Mouse (Mus musculus) heart, postnatal 36 days (tissue): ENCODE measurements around the gene Lrrc49. TPM values are rescaled to one million over a fixed set of nuclear protein-coding genes. Genes with fewer than 3 reads are reported as not detected.
A peak's percentile ranks its signal among the peaks of the same experiment; 100 is the strongest.

Experiments used
- DNase-seq, 2 experiments: peaks; one replicate each; pipeline ENCODE4 v3.0.0; 2021 to 2022
- intact Hi-C: fragments of 180-260 bp; cut with DNase I; formaldehyde crosslinking; loops from one replicate; pipeline ENCODE4 v1.15.1; 2025
- total RNA-seq, 2 experiments: library from RNA; stranded (reverse); gene quantifications; 2 replicates each; pipeline ENCODE4 v1.2.3; 2021

The Lrrc49 gene
- total RNA-seq, 2 experiments from 2014 or later: 3.7 to 4.2 TPM

DNA sequence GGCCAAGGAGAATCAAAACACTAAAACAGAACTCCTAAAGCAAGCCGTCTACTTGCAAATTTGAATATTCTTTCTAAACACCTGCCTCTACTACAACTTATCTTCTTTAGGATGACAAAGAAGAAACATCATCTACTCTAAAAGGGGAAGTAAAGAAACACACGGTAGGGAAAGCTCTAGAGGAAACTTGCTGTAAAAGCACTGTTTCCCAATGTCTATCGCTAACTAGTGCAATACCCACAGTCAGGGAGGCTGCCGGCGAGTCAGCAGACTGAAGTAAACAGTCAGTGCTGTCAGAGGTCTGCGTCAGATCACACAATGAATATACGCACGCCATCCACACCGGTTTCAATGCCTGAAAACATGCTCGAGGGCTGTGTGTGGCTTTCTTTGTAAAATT is 86.0 kb downstream of the Lrrc49 start:
- DNase-seq: no peak
- intact Hi-C loops: no loop called here

DNA sequence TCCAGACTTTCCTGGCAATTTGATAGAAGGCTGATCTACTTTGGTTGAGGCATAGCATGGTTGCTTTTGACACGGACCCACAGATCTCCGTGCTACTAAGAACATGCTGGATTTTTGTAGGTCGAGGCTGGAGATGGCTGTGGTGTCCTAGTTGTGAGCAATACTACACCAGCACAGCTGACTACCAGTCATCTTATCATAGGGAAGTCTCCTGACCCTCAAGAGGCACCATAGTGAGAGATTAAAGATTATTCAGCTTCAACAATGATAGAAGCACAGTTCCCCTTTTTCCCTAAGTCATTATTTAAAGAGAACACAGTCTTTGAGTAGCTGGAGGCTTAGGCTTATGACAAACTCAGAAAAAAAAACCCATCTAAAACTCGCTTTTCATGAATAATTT is 87.7 kb downstream of the Lrrc49 start:
- DNase-seq: no peak
- intact Hi-C loops: no loop called here

DNA sequence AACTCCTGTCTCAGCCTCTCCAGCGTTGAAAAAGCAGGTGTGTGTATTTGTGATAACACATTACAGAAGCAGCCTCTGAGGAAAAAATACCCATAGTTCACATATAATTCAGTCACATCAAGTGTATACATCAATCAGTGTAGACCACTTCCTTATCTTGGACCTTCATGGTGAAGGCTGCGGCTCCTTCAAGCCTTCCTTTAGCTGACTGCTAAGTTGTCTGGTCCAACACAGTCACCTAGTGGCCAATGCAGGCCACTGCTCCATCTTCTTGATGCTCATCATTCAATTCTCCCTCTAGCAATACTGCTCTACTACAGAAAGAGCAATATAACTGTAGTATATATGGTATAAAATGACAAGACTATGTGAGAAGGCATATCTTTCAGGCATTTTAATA is 88.5 kb downstream of the Lrrc49 start:
- peak in 1 of 2 experiments; percentile 7 for DNase-seq

DNA sequence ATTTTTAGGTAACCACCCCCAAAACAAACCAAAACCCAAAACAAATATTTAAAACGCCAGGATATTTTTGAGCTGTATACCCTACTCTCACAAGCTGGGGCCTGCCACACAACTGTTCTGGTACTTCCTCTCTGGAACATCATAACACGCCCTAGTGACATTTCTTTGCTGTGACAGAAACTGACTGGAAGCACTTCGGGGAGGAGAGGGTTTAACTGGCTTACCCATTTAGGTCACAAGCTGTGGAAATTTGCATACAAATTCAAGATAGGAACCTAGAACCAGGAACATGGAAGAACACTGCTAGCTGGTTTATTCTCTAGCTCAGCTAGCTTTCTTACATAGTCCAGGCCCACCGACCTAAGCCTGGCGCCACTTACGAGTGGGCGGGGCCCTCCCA is 92.6 kb downstream of the Lrrc49 start:
- DNase-seq: no peak
- intact Hi-C loops: no loop called here

More for the DNA sequence above, 88.5 kb downstream of the Lrrc49 start:
- intact Hi-C loops: loop anchor here (1.0 kb wide), 1 partner anchor 356 kb away; no protein-coding TSS in a partner anchor

DNA sequence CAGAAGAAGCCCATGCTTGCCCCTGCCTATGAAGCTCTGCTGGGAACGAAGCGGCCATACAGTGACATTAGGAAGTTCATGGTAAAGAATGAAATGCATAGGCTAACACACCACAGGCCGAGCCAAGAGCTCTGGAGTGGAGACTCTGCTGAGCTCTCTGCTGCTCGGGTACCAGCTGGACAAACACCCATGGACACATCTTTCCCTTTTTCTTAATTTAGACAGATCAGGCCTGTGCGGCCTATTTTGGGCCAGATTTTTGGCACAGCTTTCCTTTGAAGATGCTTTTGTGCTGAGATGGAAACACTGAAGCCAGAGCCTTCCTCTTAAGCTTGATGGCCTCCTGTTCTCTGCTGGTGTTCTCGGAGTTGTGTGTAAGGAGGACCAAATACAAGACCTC is 95.0 kb downstream of the Lrrc49 start:
- intact Hi-C loops: no loop called here
- peak in 1 of 2 experiments; percentile 2 for DNase-seq

DNA sequence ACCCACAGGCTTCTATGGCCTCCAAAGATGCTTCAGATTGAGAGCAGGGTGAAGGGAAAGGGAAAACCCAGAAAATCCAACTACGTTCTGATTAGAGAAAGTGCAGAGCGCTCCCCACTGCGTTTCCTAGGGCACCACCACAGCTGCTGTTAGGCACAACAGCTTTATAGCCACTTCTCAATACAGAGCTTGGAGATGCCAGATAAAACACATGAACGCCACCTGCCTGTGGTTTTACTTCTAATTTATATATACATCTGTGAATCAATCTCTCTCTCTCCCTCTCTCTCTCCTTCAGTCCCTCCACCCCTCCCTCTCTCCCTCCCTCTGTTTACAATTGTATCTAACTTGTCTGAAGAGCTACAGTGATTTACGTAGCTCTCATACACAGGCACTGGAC is 95.6 kb downstream of the Lrrc49 start:
- intact Hi-C loops: no loop called here
- DNase-seq: no peak

DNA sequence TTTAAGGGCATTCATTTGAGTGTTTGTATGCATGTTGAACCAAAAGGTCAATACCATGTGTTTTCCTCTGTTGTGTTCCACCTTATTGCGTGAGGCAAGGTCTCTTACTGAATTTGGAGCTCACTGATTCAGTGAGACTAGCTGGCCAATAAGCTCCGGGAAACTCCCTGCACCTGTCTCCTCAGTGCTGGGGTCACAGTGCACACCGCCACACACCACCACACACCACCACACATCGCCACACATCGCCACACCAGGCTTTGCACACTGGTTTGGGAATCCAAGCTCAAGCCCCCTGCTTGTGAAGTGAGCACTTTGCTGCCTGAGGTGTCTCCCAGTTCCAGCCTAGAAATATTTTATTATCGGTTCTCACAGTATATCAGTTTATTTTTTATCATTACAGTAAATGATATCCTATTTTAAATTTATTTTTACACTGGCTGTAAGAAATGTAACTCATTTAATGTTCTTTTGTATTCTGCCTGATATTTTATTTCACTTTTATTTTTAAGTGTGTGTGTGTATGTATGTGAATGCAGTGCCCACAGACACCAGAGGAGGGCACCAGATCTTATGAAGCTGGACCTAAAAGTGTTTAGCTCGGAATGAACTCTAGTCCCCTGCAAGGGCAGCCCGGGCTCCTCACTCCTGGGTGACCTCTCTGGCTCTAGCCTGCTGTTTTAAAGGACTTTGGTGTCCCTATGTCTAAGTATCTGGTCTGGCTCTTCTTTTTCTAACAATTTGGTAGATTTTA is 96.9 kb downstream of the Lrrc49 start:
- intact Hi-C loops: no loop called here
- no peak for DNase-seq

DNA sequence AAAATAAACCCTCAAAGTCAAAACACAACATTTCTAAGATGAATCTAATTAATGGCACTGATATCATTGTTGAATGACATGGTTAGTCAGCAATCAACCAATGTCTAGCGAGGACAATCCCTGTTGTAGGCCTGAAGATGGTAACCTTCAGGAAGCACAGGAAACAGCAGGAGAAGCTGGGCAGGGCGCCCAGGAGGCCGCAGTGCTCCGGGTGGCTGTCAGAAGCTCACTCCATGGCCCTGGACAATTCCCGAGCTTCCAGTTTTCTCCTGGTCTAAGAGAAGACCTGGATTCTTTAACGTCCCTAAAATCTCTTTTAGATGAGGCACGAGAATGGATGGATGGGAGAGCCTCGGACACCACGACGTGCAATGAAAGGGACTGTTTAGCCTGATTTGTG is 99.0 kb downstream of the Lrrc49 start:
- intact Hi-C loops: no loop called here
- no peak for DNase-seq

DNA sequence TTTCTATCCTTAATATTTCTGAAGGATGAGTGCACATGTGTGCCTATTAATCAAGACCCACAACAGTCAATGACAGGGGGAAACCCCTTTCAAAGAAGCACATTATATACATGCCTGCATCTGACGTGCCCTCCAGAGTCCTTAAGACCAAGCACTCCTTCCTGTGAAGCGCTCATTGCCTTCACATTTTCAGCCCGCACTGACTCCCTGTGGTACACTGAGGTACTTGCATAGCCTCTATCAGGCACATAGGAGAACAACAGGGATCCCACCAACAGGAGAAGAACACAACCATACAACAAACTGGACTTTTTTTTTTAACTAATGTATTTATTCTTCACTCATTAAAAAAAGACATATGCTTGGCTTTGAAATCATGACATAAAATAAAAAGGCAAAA is 101.0 kb downstream of the Lrrc49 start:
- intact Hi-C loops: no loop called here
- DNase-seq: no peak

DNA sequence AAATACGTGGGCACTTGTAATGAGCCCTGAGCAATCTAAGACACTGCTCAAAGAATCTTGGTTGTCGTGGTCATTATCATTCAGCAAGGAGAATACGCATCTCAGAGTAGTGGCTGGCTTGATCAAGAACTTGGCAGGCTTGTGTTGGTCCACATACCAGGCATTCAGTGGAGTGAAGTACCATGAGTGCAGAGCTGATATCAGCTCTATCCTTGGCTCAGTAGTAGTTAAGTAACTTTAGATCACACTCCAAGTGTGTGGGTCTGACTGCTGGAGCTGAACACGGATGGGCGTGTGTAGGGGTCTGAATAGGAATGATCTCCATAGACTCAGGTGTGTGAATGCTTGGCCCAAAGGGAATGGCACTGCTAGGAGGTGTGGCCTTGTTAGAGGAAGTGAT is 102.8 kb downstream of the Lrrc49 start:
- intact Hi-C loops: no loop called here
- DNase-seq: no peak

DNA sequence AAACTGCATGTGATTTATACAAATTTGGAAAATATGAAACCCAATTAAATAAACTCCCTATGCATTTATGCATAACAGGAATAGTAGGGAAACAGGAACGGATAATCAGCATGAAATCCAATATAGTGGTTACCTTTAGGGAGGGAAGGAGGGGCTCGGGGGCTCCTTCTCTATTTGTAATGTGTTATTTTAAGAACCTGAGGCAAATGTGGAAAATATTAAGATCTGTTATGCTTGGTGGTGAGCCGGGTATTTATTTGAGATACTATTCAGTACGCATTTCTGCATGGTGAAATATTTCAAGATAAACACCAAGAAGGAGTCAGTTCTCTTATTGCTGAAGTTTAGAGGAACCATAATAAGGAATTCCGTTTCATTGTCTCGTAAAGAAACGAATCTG is 105.4 kb downstream of the Lrrc49 start:
- intact Hi-C loops: no loop called here

DNA sequence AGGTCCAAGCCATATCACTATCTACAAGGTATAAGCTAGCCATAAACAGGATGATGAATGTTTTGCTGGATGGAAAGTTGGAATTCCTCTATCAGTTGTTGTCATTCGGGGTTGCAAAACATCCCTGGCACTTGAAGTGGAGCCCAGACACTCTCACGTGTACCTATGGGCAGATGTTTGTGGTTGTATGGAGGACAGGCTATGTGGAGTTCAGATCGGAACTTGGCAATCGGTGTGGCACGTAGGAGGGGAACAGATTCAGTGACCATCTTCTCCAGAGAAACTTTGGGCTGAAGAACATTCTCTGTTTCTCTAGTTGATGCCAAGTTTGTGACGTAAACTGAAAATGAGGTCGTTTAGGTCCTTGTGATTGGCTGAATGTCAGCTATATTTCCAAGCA is 114.9 kb downstream of the Lrrc49 start:
- no peak for DNase-seq
- intact Hi-C loops: no loop called here

More for the DNA sequence above, 105.4 kb downstream of the Lrrc49 start:
- no peak for DNase-seq

DNA sequence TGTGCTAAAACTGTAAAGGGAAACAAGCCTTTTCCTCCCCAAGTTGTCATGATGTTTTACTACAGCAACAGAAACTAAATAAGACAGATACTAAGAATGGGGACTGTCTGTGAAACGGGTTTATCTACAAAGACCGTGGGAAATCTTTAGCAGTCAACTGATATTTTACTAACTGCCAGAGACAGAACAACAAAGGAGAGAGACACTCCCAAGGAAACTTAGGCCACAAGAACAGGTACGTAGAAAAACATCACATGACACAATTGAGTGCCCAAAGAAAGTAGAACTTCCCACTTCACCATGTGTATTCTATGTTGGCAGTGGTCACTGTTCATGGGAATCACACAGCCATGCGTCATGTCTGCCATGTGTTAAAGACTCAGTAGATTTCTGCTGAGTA is 116.2 kb downstream of the Lrrc49 start:
- intact Hi-C loops: no loop called here
- DNase-seq: no peak

DNA sequence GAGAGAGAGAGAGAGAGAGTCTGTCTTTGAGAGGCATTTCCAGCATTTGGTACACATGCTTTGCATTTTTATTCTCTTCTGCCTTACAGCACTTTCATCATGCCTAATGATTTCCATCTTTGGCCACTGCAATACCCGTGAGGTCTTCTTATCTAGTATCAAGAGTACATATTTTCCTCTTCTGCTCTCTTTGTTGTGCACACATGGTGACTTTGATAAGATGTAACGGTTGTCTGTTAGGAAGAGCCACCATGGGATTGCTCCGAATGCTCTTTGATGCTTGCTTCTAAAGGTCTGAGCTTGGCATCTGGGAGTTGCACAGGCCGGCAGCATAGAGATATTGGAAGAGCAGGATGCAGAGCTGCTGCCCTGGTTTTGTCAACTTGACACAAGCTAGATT is 116.9 kb downstream of the Lrrc49 start:
- intact Hi-C loops: no loop called here
- DNase-seq: no peak

DNA sequence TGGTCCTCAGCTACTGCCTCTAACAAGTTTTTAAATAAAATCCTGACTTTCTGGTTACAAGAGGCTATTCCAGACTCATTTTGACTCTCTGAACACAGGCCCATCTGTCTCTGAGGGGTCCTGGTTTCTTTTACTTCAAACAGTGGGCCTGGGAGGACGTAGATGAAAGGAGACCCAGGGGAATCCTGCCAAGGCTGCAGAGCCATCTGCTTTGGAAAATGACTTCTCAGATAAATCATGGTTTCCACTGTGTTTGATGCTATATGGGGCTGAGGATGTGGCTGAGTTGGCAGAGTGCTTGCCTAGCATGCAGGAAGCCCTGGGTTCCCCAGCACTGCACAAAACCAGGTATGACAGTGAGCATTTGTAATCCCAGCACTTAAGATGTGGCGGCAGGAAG is 118.6 kb downstream of the Lrrc49 start:
- intact Hi-C loops: no loop called here
- DNase-seq: no peak

DNA sequence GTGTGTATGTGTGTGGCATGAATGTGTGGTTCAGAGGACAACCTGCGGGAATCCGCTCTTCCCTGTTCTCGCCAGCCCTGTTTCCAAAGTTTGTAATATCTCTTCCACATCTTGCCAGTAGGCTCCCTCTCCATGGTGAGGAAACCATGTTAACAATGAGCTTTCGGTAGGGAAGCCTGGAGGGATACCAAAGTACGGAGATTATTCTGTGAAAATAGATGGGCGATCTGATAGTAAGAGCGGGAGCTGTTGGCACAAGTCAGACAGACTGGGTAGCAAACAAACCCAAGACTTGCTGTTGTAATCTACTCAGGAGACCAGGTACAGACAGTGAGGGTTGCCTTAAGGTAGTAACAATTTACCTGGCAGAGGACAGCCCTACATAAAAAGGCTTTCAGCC is 124.1 kb downstream of the Lrrc49 start:
- intact Hi-C loops: no loop called here
- DNase-seq: no peak

DNA sequence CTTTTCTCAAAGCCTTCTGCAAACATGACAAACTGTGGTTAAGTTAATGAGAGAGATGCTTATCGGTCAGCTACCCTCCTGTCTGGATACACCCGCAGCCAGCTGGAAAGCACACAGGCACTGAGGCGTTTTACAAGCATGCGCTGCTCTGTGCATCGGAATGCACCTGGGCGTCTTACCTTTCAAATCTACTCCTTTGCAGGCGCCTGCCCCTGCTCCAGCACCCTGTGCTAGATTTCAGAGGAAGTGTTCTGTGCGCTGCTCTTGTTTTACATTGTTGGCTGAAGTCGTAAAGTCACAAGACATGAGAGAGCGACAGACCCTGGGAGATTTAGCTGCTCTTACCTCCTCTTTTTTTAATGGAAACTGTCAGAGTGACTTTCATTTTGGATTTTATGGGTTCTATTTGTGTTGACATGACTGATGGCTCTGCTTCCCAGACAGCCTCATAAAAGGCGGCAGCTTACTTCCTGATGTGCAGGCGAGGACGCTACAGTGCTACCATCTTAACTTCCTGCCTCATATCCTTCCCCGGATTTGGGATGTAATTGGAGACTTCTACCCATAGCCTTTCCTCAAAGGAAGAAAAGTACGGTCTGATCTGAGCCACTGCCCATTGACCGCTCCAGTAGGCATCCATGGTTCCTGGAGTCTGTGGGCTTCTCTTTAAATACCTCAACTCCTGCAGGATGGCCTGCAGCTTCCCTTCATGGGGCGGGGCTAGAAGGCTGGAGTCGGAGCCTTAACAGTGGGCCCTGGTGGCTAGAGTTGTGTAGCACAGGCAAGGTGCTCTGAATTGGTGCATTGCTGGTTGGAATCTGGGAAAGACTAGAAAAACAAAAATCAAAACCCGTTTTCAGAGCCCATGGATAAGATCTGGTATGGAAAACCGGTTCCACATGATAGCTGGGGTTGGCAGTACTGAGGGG is 125.3 kb downstream of the Lrrc49 start:
- DNase-seq: no peak
- intact Hi-C loops: no loop called here

DNA sequence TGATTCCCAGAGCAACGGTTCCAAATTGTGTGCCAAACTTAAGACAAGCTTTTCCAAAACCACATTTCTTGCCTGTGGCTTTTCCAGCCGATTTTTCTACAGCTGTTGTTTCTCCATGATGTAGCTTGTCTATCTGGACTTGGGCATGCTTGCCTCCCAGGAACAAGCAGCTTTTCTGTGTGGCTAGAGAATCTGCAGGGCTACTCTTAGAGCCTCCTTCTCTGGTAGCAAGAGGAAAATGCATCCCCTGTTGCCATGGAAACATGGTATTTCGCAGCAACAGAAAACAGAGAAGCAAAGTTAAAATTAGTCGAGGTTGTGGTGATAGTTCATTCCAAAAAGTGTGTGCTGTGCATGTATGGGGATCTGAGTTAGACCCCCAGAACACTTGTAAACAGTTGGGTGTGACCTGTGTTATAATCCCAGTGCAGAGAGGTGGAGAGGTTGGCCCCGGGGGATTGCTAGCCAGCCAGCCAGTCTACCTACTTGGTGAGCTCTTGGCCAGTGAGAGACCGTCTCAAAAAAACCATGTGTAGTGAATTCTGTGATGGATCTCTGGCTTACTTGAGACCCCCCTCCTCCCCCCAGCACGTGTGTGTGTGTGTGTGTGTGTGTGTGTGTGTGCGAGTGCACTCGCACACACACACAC is 126.2 kb downstream of the Lrrc49 start:
- intact Hi-C loops: no loop called here
- DNase-seq: peak in 1 of 2 experiments; percentile 7

DNA sequence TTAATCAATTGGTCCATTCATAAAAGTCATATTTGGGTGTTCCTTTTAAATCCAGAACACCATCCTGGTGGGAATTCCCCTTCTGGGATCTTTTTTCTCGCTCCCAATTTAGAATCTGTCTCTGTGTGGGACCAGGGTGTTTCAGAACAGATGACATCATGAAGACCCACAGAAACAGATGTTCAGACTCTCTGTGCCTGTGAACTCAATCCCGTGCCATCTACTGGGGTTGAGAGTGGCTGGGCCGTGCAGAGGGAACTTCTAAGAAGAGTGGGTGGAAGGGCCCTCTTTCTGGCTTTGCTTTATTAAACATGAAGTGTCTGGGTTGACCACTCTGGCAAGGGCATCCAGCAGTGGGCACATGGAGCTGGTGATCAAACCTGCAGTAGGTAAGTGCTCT is 129.5 kb downstream of the Lrrc49 start:
- intact Hi-C loops: no loop called here
- peak in 1 of 2 experiments; percentile 2 for DNase-seq

DNA sequence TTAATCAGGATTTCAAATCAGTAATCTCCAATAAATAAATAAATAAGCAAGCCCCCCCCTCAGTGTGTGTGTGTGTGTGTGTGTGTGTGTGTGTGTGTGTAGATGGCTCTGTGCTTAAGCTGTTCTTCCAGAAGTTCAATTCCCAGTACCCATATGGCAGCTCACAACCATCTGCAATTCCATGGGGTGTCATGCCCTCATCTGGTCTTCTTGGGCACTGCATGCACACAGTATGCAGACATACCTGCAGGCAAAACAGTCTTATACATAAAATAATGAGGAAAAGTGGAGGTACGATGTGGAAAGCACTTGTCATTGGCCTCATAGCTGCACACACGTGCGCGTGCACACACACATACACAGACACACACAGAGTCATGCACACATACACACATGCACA is 136.7 kb downstream of the Lrrc49 start:
- no peak for DNase-seq
- intact Hi-C loops: no loop called here

DNA sequence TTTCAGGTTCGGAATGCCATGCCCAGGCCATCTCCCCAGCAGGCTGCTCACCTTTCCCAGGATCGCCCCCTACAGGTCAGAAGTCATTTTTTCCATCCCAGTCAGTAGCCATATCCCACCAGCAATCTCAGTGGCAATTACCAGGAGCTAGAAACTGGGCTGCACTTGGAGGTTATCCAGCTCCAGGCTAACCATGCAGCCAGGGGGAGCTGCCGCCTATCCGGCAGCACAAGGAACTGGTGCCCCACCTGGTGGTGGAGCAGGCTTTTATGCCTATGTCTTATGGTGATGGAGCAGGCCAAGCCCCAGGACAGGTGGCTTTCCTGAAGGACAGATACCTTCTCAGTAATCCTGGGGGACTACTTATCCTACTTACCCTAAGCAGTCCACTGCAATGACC is 139.8 kb downstream of the Lrrc49 start:
- intact Hi-C loops: no loop called here
- peak; percentile 32 to 47 for DNase-seq
